Mouse (Mus musculus) Patski (cell line): ENCODE results near the gene Cpa1. TPM values are rescaled to one million over a fixed set of nuclear protein-coding genes. Genes with fewer than 3 reads are reported as not detected.

Experiments
- ATAC-seq: fragments of 100-300 bp; one replicate; pipeline ENCODE4 v1.8.0; 2021
- CTCF ChIA-PET: fragments of 350-600 bp; sonication (Branson Sonifier 250); formaldehyde crosslinking; loops from one replicate; lab custom pipeline; 2022; ENCODE audit warnings: inconsistent platforms; lab: Charles Lee
- POLR2A ChIA-PET: fragments of 350-600 bp; sonication (Branson Sonifier 250); formaldehyde crosslinking; loops from one replicate; lab custom pipeline; 2022; ENCODE audit warnings: antibody characterized with exemption, inconsistent platforms; lab: Charles Lee
- DNase-seq: peaks from one replicate; pipeline ENCODE4 v3.0.0-alpha.2; 2011; ENCODE audit warnings: low read depth, low spot score
- H3K27me3 ChIP-seq: fragments of 371-371 bp; one replicate; pipeline ENCODE4 v1.5.1; 2021
- CTCF ChIP-seq: fragments of 100-300 bp; IDR thresholded peaks from one replicate; pipeline ENCODE4 v1.5.1; 2021
- in situ Hi-C: fragments of 300-500 bp; cut with MboI; formaldehyde crosslinking; loops from 3 replicates; pipeline ENCODE4 v1.11.1; 2018; ENCODE audit warnings: low pct_unique_long_range_greater_than_20kb, mixed read lengths
- polyA plus RNA-seq: library from polyadenylated mRNA; unstranded; gene quantifications from one replicate; pipeline ENCODE4 v1.2.3, GENCODE M21; 2021

The Cpa1 gene
- polyA plus RNA-seq, 1 experiment from 2014 or later: not detected

GRCm38 (mm10) chr6:30605672-30606071 lies 33.3 kb upstream of the Cpa1 start:
- CTCF ChIA-PET: no interaction called here
- in situ Hi-C loops: no loop called here
- H3K27me3 ChIP-seq: peaks cover 21% of the 10 kb centered on the region
- DNase-seq: no peak
- POLR2A ChIA-PET: no interaction called here
- no peak for TF ChIP-seq CTCF
- no peak for ATAC-seq

DNA sequence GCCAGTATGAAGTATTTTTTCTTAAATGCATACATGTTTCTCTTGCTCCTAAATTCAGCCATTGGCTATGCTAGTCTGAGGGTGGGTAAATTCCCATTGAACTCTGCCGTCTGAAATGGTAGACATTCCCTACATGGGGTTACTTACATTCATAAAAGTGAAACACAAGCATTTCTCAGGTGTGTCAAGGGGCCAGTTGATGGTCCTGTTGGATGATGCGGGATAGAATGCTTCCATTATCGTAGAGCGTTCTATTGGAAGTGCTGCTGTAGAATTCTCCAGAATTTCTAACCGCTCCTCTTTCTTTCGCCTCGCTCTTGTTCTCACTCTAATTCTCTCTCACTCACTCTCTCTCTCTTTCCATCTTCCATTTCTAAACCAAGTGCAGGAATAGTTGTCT lies 28.3 kb upstream of the Cpa1 start, which contains the start of gene Cpa5:
TSS of gene Cpa5 (plus strand) at position 301 of the 400 bp plus-strand sequence.
- peaks cover 8% of the 10 kb centered on the region for H3K27me3 ChIP-seq
- CTCF ChIA-PET: interaction anchor here (1.2 kb wide), 1 partner anchor 60 kb away, joined by 3 read pairs; no protein-coding TSS in a partner anchor
- POLR2A ChIA-PET: no interaction called here
- no peak for TF ChIP-seq CTCF
- DNase-seq (no peak), ATAC-seq (no peak)
- in situ Hi-C loops: no loop called here

DNA sequence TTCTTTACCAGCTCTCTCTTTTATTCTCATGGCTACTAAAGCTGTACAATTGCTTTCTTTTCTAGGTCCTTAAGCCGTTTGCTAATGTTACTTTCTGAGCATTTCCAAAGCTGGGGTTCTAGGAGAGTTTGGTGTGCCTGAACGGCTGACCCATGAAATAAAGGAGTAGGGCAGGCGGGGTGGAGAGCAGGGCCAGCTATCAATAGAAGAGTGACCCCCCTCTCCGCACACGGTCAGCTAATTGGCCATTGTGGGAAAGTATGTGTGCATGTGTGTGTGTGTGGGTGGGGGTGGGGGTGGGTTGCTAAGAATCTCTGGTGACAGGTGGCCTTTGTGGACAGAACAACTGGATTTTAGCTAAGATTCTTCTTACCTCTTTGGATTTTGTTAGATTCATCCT lies 27.8 kb upstream of the Cpa1 start:
- peaks cover 8% of the 10 kb centered on the region for H3K27me3 ChIP-seq
- POLR2A ChIA-PET: no interaction called here
- DNase-seq (no peak), ATAC-seq (no peak)
- CTCF ChIA-PET: interaction anchor here (1.2 kb wide), 1 partner anchor 60 kb away, joined by 3 read pairs; no protein-coding TSS in a partner anchor
- in situ Hi-C loops: no loop called here
- no peak for TF ChIP-seq CTCF

DNA sequence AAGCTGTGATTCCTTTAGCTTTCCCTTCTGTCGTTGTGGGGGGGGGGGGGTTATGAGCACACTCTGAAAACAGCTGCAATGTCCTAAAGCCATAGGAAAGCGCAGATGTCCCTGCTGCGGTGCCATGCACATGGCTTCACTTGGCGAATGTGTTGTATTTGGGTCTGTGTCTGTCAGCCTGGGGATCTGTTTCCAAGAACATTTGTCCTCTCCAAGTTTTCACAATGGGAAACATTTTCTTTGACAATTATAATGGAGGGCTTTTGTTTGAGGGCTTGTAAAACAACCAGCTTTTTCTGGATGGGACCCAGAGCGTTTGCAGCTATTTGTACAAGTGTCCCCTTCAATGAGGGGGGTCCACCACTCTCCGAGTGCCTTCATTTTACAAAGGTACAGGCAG lies 24.8 kb upstream of the Cpa1 start:
- DNase-seq (no peak), ATAC-seq (no peak)
- POLR2A ChIA-PET: no interaction called here
- CTCF ChIA-PET: no interaction called here
- TF ChIP-seq CTCF: no peak
- H3K27me3 ChIP-seq: no peaks in the 10 kb centered on the region
- in situ Hi-C loops: no loop called here

DNA sequence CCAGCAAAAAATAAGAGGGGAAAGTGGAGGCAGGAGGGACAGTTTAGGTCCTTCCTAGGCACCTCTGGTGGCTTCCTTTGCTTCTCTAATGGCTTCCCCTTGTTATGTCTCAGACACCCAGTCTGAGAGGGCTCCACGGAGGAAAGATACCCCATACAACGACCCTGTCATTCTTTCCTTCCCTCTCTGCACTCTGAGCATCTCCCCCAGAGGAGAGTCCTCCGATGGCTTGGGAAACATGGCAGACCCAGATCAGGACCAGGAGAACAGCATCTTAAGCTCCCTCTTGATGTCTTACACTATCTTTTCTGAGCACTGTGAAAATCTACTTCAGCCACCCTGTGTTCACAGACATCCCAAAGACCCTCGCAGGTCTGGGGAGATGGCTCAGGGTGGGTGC lies 23.3 kb upstream of the Cpa1 start:
- no peak for DNase-seq

DNA sequence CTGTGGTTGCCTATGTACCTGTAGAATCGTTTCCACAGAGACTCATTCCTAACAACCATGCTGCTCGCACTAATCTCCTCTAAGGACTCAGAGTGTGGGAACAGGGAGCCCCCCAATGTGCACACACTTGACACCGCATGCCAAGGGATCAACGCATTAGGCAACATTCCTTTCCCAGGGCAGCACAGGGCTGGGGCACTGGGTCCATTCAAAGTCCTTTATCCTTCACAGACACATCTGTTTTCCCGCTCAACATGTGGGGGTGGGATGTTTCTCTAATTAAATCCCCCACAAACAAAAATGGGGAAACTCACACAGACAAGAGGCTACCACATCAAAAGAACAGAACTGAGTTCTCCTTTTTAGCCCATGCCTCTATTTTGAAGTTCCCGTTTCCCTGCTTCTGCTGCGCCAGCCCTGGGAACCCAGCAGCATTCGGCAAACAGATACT lies 22.5 kb upstream of the Cpa1 start:
- CTCF ChIA-PET: no interaction called here
- ATAC-seq: no peak
- POLR2A ChIA-PET: no interaction called here
- no peak for TF ChIP-seq CTCF
- in situ Hi-C loops: no loop called here
- no peak for DNase-seq
- no peaks in the 10 kb centered on the region for H3K27me3 ChIP-seq

More for the DNA sequence above, 23.3 kb upstream of the Cpa1 start:
- H3K27me3 ChIP-seq: no peaks in the 10 kb centered on the region
- no peak for ATAC-seq
- POLR2A ChIA-PET: no interaction called here
- in situ Hi-C loops: no loop called here
- CTCF ChIA-PET: no interaction called here
- no peak for TF ChIP-seq CTCF

DNA sequence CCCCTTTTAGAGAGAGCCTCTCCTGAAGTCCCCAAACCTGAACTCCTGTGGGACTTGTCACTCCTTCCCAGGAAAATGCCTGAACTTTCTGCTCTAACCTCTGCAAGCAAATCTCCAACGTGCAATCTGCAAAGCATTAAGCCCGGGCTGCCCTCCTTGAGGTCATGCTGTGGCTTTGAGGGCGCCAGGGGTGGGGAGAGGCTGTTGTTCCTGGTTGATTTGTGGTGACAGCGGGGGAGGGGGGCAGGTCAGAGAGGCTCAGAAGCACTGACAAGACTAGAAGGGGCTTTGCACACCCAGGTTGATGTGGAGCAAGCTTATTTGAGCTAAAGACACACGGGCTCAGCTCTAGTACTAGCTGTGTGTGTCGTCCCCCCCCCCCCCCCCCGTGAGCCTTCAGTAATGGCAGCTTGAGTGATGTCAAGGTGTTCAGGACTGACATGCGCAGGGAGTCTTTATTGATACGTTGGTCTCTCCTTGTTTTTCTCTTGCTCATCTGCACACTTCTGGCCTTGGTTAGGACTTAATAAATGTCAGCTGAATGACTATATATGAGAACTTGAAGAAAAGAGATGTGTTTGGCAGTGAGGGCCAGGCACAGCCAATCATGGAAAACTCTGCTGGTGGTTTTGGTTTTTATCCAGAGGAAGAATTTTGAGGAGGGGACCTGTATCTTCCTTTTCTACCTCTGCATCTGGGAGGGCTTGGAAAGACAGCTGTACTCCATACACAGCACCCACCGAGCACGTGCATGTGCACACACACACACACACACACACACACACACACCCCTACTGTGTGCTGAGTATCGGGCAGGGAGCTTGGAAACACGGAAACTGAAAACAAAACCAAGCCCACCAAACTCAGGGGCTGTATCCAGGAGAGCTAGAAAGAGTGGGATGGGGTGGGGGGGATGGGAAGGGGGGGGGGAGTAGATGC lies 21.7 kb upstream of the Cpa1 start:
- TF ChIP-seq CTCF: no peak
- ATAC-seq: no peak
- POLR2A ChIA-PET: interaction anchor here (0.6 kb wide), 1 partner anchor 21 kb away, joined by 3 read pairs; no protein-coding TSS in a partner anchor
- no peaks in the 10 kb centered on the region for H3K27me3 ChIP-seq
- in situ Hi-C loops: no loop called here
- no peak for DNase-seq
- CTCF ChIA-PET: no interaction called here

- POLR2A ChIA-PET: no interaction called here
- in situ Hi-C loops: no loop called here
- ATAC-seq (no peak), DNase-seq (no peak)
- CTCF ChIA-PET: no interaction called here
- no peaks in the 10 kb centered on the region for H3K27me3 ChIP-seq
- TF ChIP-seq CTCF: no peak
Measured at GRCm38 (mm10) chr6:30617959-30618590, 20.9 kb upstream of the Cpa1 start.

GRCm38 (mm10) chr6:30618735-30619134 lies 20.3 kb upstream of the Cpa1 start:
- TF ChIP-seq CTCF: no peak
- no peak for DNase-seq
- POLR2A ChIA-PET: interaction anchor here (0.7 kb wide), 1 partner anchor 13 kb away, joined by 3 read pairs; no protein-coding TSS in a partner anchor
- in situ Hi-C loops: no loop called here
- peaks cover under 1% of the 10 kb centered on the region for H3K27me3 ChIP-seq
- no peak for ATAC-seq
- CTCF ChIA-PET: no interaction called here

DNA sequence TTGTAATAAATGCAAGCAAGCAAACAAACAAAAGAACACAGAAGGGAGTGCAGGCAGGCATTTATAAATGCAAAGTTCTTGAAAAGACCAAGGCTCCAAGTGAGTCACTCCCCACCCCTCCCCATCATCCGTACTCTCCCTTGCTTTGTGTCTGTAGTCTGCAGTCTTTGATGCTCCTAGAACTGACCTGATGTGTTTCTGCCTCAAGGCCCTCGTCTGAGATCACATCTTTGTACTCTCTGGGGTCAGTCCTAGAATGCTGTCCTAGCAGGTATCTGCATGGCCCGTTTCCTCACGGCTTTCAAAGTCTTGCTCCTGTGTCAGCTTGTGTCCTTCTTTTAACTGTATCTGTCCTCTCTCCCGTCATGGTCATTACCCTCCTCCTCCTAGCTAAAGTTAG lies 19.4 kb upstream of the Cpa1 start:
- CTCF ChIA-PET: interaction anchor here (0.6 kb wide), 1 partner anchor 13 kb away, joined by 3 read pairs; no protein-coding TSS in a partner anchor
- H3K27me3 ChIP-seq: peaks cover 5% of the 10 kb centered on the region
- TF ChIP-seq CTCF: no peak
- in situ Hi-C loops: no loop called here
- DNase-seq: no peak
- POLR2A ChIA-PET: no interaction called here
- no peak for ATAC-seq

- in situ Hi-C loops: no loop called here
Measured at GRCm38 (mm10) chr6:30620591-30620990, 18.4 kb upstream of the Cpa1 start.

More at GRCm38 (mm10) chr6:30620591-30620990, 18.4 kb upstream of the Cpa1 start:
- no peak for ATAC-seq
- no peak for TF ChIP-seq CTCF
- CTCF ChIA-PET: no interaction called here
- DNase-seq: no peak
- H3K27me3 ChIP-seq: peaks cover 5% of the 10 kb centered on the region
- POLR2A ChIA-PET: no interaction called here
